Mouse (Mus musculus): Measurements from ENCODE around the gene Hdac1.
"Not testable (repeated sequence)": the region's sequence is repeated elsewhere in the genome, so short reads cannot be mapped to it uniquely, and the experiment has no call there.

DNA sequence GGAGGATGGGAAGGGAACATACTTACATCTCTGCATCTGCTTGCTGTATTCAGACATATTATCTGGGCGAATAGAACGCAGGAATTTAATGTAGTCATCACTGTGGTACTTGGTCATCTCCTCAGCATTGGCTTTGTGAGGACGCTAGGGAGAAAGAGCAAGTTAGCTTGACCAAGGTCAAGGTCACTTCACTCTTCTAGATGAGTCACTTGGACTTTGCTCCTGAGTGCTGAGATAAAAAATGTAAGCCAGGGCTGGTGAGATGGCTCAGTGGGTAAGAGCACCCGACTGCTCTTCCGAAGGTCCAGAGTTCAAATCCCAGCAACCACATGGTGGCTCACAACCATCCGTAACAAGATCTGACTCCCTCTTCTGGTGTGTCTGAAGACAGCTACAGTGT is 13.6 kb downstream of the Hdac1 start:
- not testable (repeated sequence) for TF ChIP-seq CTCF (IDR thresholded peaks at IDR 0.05; ENCODE audit: control insufficient read depth, insufficient read depth, insufficient replicate concordance, low read depth, low read length); POLR2A (IDR thresholded peaks at IDR 0.05; ENCODE audit: control insufficient read depth, low read depth, low read length)
